Mouse (Mus musculus) ES-Bruce4 (cell line): ENCODE results near the gene Sec14l3.

Experiments
- CTCF ChIP-seq: IDR thresholded peaks from one replicate; pipeline ENCODE4 v1.8.1; 2011; ENCODE audit warnings: low read depth, low read length
- POLR2A ChIP-seq: IDR thresholded peaks from one replicate; pipeline ENCODE4 v1.8.1; 2011; ENCODE audit warnings: low read length; ENCODE audit not compliant: insufficient read depth

DNA sequence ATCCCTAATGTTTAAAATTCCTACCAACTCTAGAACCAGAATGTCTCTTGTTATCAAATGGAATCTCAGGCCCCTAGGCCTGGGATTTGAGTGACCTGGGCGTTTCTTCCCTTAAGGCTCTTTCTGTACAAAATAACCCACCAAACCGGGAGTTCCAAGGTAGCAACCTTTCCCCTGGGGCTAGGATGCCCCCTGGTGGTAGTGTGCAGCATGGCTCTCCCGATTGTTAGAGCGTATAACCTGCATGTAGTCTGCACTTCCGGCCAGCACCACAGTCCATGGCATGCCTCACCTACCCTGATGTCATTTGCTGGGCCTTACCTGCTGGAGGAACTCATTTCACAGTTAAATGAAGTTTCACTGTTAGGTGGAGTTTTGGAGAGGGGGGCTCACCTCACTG, 59.3 kb downstream of the Sec14l3 start:
- TF ChIP-seq POLR2A (no peak), CTCF (peak; percentile 89)
